9 mouse cellular contexts compared by ENCODE assay signal in the genomic region with DNA sequence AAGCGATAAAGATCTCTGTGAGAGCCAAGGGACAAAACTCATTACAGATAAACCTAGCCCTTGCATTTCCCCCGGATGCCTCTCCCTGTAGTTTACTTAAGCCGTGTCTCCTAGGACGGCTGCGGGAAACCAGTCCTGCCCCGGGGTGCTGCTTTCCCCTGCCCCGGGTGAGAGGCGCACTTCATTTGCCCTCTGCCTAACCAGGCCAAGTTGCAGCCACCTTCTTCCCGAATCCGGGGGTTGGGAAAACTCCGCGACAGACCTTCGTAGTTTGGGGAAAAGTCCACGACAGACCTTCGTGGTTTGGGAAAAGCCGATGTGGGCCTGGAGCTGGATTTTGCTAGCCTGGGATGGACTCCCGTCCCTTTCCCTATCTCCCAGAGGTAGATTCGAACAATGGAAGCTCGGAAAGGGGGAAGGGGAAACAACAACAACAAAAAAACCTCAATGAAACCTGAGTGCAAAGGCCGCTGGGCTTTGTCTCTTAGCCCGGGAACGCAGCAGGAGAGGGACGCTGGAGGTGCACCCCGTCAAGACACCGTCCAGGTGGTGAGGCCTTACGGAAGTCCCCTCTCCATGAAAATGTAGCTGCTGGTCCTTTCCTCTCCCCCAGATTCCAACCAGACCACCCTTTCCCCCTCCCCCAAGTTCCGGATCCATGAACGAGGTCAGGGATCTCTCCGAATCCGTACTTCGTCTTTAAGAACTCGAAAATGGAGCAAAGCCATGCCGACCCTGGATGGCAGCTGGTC. TPM values are rescaled to one million over a fixed set of nuclear protein-coding genes. Genes with fewer than 3 reads are reported as not detected.
DNase-seq lines count a peak whose midpoint lies in the region; ATAC-seq and TF ChIP-seq lines count a peak whose summit lies in the region.
"Had no signal": no experiment of that assay in that cellular context is flagged by ENCODE, and none has a peak within 500 bp of the region (broad histone marks: within the 10 kb centered on the region; RNA-seq: fewer than 3 reads in every experiment).

No protein-coding gene starts in this region.

- peak overlapping the region; percentile 55 for H3K4me3 ChIP-seq in liver, embryonic 15.5 days (replicated peaks)
- H3K4me3 ChIP-seq in olfactory bulb, adult 2 months (ENCODE audit: insufficient read depth, low read depth, low read length) = peak overlapping the region; percentile 77

- H3K27me3 ChIP-seq in liver, embryonic 15.5 days = peaks cover 63% of the 10 kb centered on the region

- no peak for TF ChIP-seq POLR2A in olfactory bulb, adult 2 months (IDR thresholded peaks at IDR 0.05; ENCODE audit: insufficient read depth, low read depth, low read length)

- H3K27ac ChIP-seq in liver, embryonic 15.5 days (replicated peaks) = peak overlapping the region; percentile 51; the same call in 1 of the 2 replicates
- peak overlapping the region; percentile 94 for H3K27ac ChIP-seq in olfactory bulb, adult 2 months (ENCODE audit: insufficient read depth, low read depth, low read length)

- peak overlapping the region; percentile 64 for H3K4me2 ChIP-seq in liver, embryonic 15.5 days

- H3K36me3 ChIP-seq in liver, embryonic 15.5 days (replicated peaks) = no peaks in the 10 kb centered on the region
- H3K36me3 ChIP-seq: G1E had no signal

- no peaks in the 10 kb centered on the region for H3K9me3 ChIP-seq in liver, embryonic 15.5 days (replicated peaks)

- 0 out of 2 replicates have a peak, but pooled peaks have one; percentile 13 for ATAC-seq in liver, embryonic 15.5 days (ENCODE audit: insufficient read depth)

- no peak for TF ChIP-seq CTCF in olfactory bulb, adult 2 months (IDR thresholded peaks at IDR 0.05; ENCODE audit: insufficient read depth, low read depth, low read length)

- DNase-seq in left cerebral cortex, adult 11 months (ENCODE audit: low spot score) = peak; percentile 12
- DNase-seq in left cerebral cortex, adult 9 months (ENCODE audit: low spot score in 2 of 2) = no peak
- peak; percentile 33 to 47 for DNase-seq in cerebellum, postnatal 36 days
- peak; percentile 33 to 38 for DNase-seq in heart, adult 9 months (ENCODE audit: low spot score in 2 of 2)
- peak; percentile 42 to 49 for DNase-seq in kidney, adult 8-10 months
- no peak for DNase-seq in thymus, postnatal 10 days (ENCODE audit: low spot score in 2 of 2)

- peak overlapping the region; percentile 35 for H3K9ac ChIP-seq in liver, embryonic 15.5 days

- H3K4me1 ChIP-seq in liver, embryonic 15.5 days (replicated peaks) = peaks cover 3% of the 10 kb centered on the region; the same call in 1 of the 2 replicates
- H3K4me1 ChIP-seq in olfactory bulb, adult 2 months (ENCODE audit: control insufficient read depth, insufficient read depth, low read length) = peaks cover 4% of the 10 kb centered on the region; the same call in 1 of the 2 replicates

- 2% methylated on average over 33 of the region's 33 CpGs for WGBS in liver, embryonic 15.5 days (ENCODE audit: insufficient replicate concordance)
- 4% methylated on average over 33 of the region's 33 CpGs for WGBS in olfactory bulb, adult 2 months

RNA-seq across cellular contexts. Expression of a gene that starts 0.6 kb away (rescaled TPM):
- polyA plus RNA-seq in liver, embryonic 15.5 days (2015; fragmentation: Nextera tagmentation; extraction: Ambion mirVana) = 1.3 and 3.0 TPM in 2 replicates
- not detected in 2 replicates for polyA plus RNA-seq in olfactory bulb, adult 2 months (2012; ENCODE audit: insufficient read depth, insufficient read length, low replicate concordance, missing spikeins)
- polyA plus RNA-seq: G1E had no signal

Comparison
In these comparisons a context has a peak if more than half of its experiments do, and no peak if none do; other contexts are left out.
1. DNase-seq: peak in left cerebral cortex, adult 11 months (single experiment), cerebellum, postnatal 36 days (2 of 2), heart, adult 9 months (2 of 2) and kidney, adult 8-10 months (2 of 2); none in left cerebral cortex, adult 9 months (0 of 2) and thymus, postnatal 10 days (0 of 2).
2. RNA of a gene that starts 0.6 kb away (polyA plus RNA-seq): not detected in olfactory bulb, adult 2 months; 1.3 to 3.0 TPM in liver, embryonic 15.5 days; every median in the first group is over 10 times any median in the second.